Mouse (Mus musculus): ENCODE measurements around the gene Cep170b.

- TF ChIP-seq CTCF (IDR thresholded peaks at IDR 0.05; ENCODE audit: borderline replicate concordance, insufficient read depth, low read depth, low read length) (no peak), POLR2A (IDR thresholded peaks at IDR 0.05; ENCODE audit: borderline replicate concordance, insufficient read depth, low read length) (no peak)
Observed at GRCm38 (mm10) chr12:112678555-112679026, 41.7 kb upstream of the Cep170b start, which contains the start of gene Zbtb42.

Measured in cerebellum, adult 2 months (tissue).